Mouse (Mus musculus): ENCODE measurements around the gene Mup9.
"Not testable (repeated sequence)": the region's sequence is repeated elsewhere in the genome, so short reads cannot be mapped to it uniquely, and the experiment has no call there.

The Mup9 gene

GRCm38 (mm10) chr4:60421852-60422251 lies at the start of gene Mup9:
Gene Mup9, minus strand, starts transcription at chr4:60421952.
- DNase-seq (ENCODE audit: low spot score), result not testable (repeated sequence)
